8 mouse cellular contexts compared by ENCODE assay signal in genomic region chr3:89773740-89774211, GRCm38 (mm10). TPM values are rescaled to one million over a fixed set of nuclear protein-coding genes. Genes with fewer than 3 reads are reported as not detected.
DNase-seq lines count a peak whose midpoint lies in the region; ATAC-seq and TF ChIP-seq lines count a peak whose summit lies in the region.

No protein-coding gene starts in this region.

- H3K27ac ChIP-seq in bone marrow, adult 2 months (ENCODE audit: control insufficient read depth, insufficient read depth, low read depth, low read length, poor library complexity) = peak overlapping the region; percentile 77
- H3K27ac ChIP-seq in forebrain, embryonic 11.5 days (ENCODE audit: low read depth, low read length) = peak overlapping the region; percentile 88
- H3K27ac ChIP-seq in hindbrain, embryonic 12.5 days = peak overlapping the region; percentile 97
- peak overlapping the region; percentile 98 for H3K27ac ChIP-seq in limb, embryonic 15.5 days
- peak overlapping the region; percentile 93 for H3K27ac ChIP-seq in midbrain, postnatal 0 days (ENCODE audit: low read depth, low read length)

- ATAC-seq in forebrain, embryonic 11.5 days (replicated peaks; ENCODE audit: low FRiP score) = no peak; the same call in none of the 2 replicates
- ATAC-seq in hindbrain, embryonic 12.5 days (ENCODE audit: low FRiP score) = peak; percentile 35
- no peak for ATAC-seq in limb, embryonic 15.5 days (ENCODE audit: insufficient number of reproducible peaks, low FRiP score, low TSS enrichment, low read depth)
- no peak; the same call in none of the 2 replicates for ATAC-seq in midbrain, postnatal 0 days (ENCODE audit: low FRiP score)
- no peak for ATAC-seq in granulocyte monocyte progenitor cell, adult 5-6 weeks (replicated peaks; ENCODE audit: poor library complexity, severe bottlenecking)

- H3K36me3 ChIP-seq in forebrain, embryonic 11.5 days (ENCODE audit: control insufficient read depth, insufficient read depth, low read length) = no peaks in the 10 kb centered on the region
- H3K36me3 ChIP-seq in hindbrain, embryonic 12.5 days = peaks cover 24% of the 10 kb centered on the region
- peaks cover 28% of the 10 kb centered on the region for H3K36me3 ChIP-seq in limb, embryonic 15.5 days
- peaks cover 19% of the 10 kb centered on the region for H3K36me3 ChIP-seq in midbrain, postnatal 0 days (ENCODE audit: insufficient read depth, low read length)

- TF ChIP-seq CTCF in bone marrow, adult 2 months (IDR thresholded peaks at IDR 0.05; ENCODE audit: control insufficient read depth, insufficient read depth, low read length) = no peak
- no peak for TF ChIP-seq CTCF in midbrain, postnatal 0 days (IDR thresholded peaks at IDR 0.05)

- 2% methylated on average over 37 of the region's 37 CpGs for WGBS in bone marrow, adult 2 months
- under 1% methylated on average over 32 of the region's 37 CpGs for WGBS in forebrain, embryonic 11.5 days
- under 1% methylated on average over 20 of the region's 37 CpGs for WGBS in hindbrain, embryonic 12.5 days
- WGBS in limb, embryonic 15.5 days = under 1% methylated on average over 34 of the region's 37 CpGs
- 1% methylated on average over 26 of the region's 37 CpGs for WGBS in midbrain, postnatal 0 days

- no peaks in the 10 kb centered on the region for H3K9me3 ChIP-seq in forebrain, embryonic 11.5 days (ENCODE audit: control insufficient read depth, low read length)
- no peaks in the 10 kb centered on the region for H3K9me3 ChIP-seq in hindbrain, embryonic 12.5 days (replicated peaks)
- no peaks in the 10 kb centered on the region for H3K9me3 ChIP-seq in limb, embryonic 15.5 days
- no peaks in the 10 kb centered on the region for H3K9me3 ChIP-seq in midbrain, postnatal 0 days (ENCODE audit: low read length)

- H3K4me1 ChIP-seq in bone marrow, adult 2 months (ENCODE audit: control insufficient read depth, insufficient read depth, low read length) = peaks cover 4% of the 10 kb centered on the region; the same call in 1 of the 2 replicates
- H3K4me1 ChIP-seq in forebrain, embryonic 11.5 days (replicated peaks; ENCODE audit: control insufficient read depth, insufficient read depth, low read length) = peaks cover 11% of the 10 kb centered on the region
- peaks cover 35% of the 10 kb centered on the region for H3K4me1 ChIP-seq in hindbrain, embryonic 12.5 days
- H3K4me1 ChIP-seq in limb, embryonic 15.5 days = peaks cover 29% of the 10 kb centered on the region
- peaks cover 14% of the 10 kb centered on the region for H3K4me1 ChIP-seq in midbrain, postnatal 0 days (ENCODE audit: insufficient read depth, low read length)

- no peaks in the 10 kb centered on the region for H3K27me3 ChIP-seq in forebrain, embryonic 11.5 days (ENCODE audit: control insufficient read depth, insufficient read depth, low read length)
- H3K27me3 ChIP-seq in hindbrain, embryonic 12.5 days = no peaks in the 10 kb centered on the region
- H3K27me3 ChIP-seq in limb, embryonic 15.5 days = no peaks in the 10 kb centered on the region
- H3K27me3 ChIP-seq in midbrain, postnatal 0 days (ENCODE audit: insufficient read depth, low read length) = no peaks in the 10 kb centered on the region

- peak overlapping the region; percentile 83 for H3K4me2 ChIP-seq in forebrain, embryonic 11.5 days (ENCODE audit: low read depth, low read length, severe bottlenecking)
- peak overlapping the region; percentile 90 for H3K4me2 ChIP-seq in hindbrain, embryonic 12.5 days (replicated peaks)
- peak overlapping the region; percentile 88 for H3K4me2 ChIP-seq in limb, embryonic 15.5 days
- H3K4me2 ChIP-seq in midbrain, postnatal 0 days (ENCODE audit: low read depth, low read length, poor library complexity, severe bottlenecking) = peak overlapping the region; percentile 92

- TF ChIP-seq POLR2A in bone marrow, adult 2 months (IDR thresholded peaks at IDR 0.05; ENCODE audit: borderline replicate concordance, control insufficient read depth, low read depth, low read length) = no peak

- peak overlapping the region; percentile 84 for H3K4me3 ChIP-seq in bone marrow, adult 2 months (replicated peaks; ENCODE audit: control insufficient read depth, low read depth, low read length)
- peak overlapping the region; percentile 99 for H3K4me3 ChIP-seq in forebrain, embryonic 11.5 days (ENCODE audit: low read depth, low read length)
- H3K4me3 ChIP-seq in hindbrain, embryonic 12.5 days = peak overlapping the region; percentile 99
- peak overlapping the region; percentile 99 for H3K4me3 ChIP-seq in limb, embryonic 15.5 days
- peak overlapping the region; percentile 94 for H3K4me3 ChIP-seq in midbrain, postnatal 0 days (ENCODE audit: low read depth, low read length)

- H3K9ac ChIP-seq in forebrain, embryonic 11.5 days (ENCODE audit: low read length) = peak overlapping the region; percentile 98
- H3K9ac ChIP-seq in hindbrain, embryonic 12.5 days = peak overlapping the region; percentile 99
- peak overlapping the region; percentile 98 for H3K9ac ChIP-seq in limb, embryonic 15.5 days
- H3K9ac ChIP-seq in midbrain, postnatal 0 days (replicated peaks; ENCODE audit: low read length, poor library complexity, severe bottlenecking) = peak overlapping the region; percentile 97

- DNase-seq in right cerebral cortex, adult 18-20 months = peak; percentile 37
- DNase-seq in right cerebral cortex, adult 2 months (ENCODE audit: low spot score in 2 of 2) = no peak
- DNase-seq in forebrain, embryonic 11.5 days (ENCODE audit: low spot score) = no peak
- peak; percentile 22 for DNase-seq in midbrain, postnatal 0 days (ENCODE audit: low spot score)

RNA-seq across cellular contexts. Expression of gene Ube2q1, which starts 0.4 kb away (rescaled TPM):
- 44.2 and 78.7 TPM in 2 replicates for polyA plus RNA-seq in bone marrow, adult 2 months (2011; ENCODE audit: insufficient read depth, insufficient read length, low replicate concordance, missing spikeins)
- polyA plus RNA-seq in forebrain, embryonic 11.5 days (2014; fragmentation: Nextera tagmentation; extraction: Ambion mirVana) = 20.7 and 25.4 TPM in 2 replicates
- polyA plus RNA-seq in hindbrain, embryonic 12.5 days (2016; fragmentation: Nextera tagmentation; extraction: Ambion mirVana) = 19.2 and 19.9 TPM in 2 replicates
- polyA plus RNA-seq in limb, embryonic 15.5 days (2015; fragmentation: Nextera tagmentation; extraction: Ambion mirVana) = 7.8 and 9.4 TPM in 2 replicates
- total RNA-seq in midbrain, postnatal 0 days (2014; rRNA removed) = 59.1 and 62.2 TPM in 2 replicates
- polyA plus RNA-seq in midbrain, postnatal 0 days (2015; fragmentation: Nextera tagmentation; extraction: Ambion mirVana) = 8.9 and 9.4 TPM in 2 replicates
- total RNA-seq in granulocyte monocyte progenitor cell, adult 5-6 weeks (2014; fragmentation: Nextera tagmentation) = 95.1 and 123 TPM in 2 replicates
- total RNA-seq in granulocyte monocyte progenitor cell, adult 5-6 weeks (2017) = 110 and 118 TPM in 2 replicates

RNA-seq across cellular contexts. Expression of gene Chrnb2, which starts 9.3 kb away (rescaled TPM):
- polyA plus RNA-seq in bone marrow, adult 2 months (2011; ENCODE audit: insufficient read depth, insufficient read length, low replicate concordance, missing spikeins) = 0.14 and 0.32 TPM in 2 replicates
- polyA plus RNA-seq in forebrain, embryonic 11.5 days (2014; fragmentation: Nextera tagmentation; extraction: Ambion mirVana) = 10.2 and 10.3 TPM in 2 replicates
- polyA plus RNA-seq in hindbrain, embryonic 12.5 days (2016; fragmentation: Nextera tagmentation; extraction: Ambion mirVana) = 26.7 and 26.8 TPM in 2 replicates
- 0.22 and 0.37 TPM in 2 replicates for polyA plus RNA-seq in limb, embryonic 15.5 days (2015; fragmentation: Nextera tagmentation; extraction: Ambion mirVana)
- 47.3 and 53.6 TPM in 2 replicates for total RNA-seq in midbrain, postnatal 0 days (2014; rRNA removed)
- 20.5 and 20.9 TPM in 2 replicates for polyA plus RNA-seq in midbrain, postnatal 0 days (2015; fragmentation: Nextera tagmentation; extraction: Ambion mirVana)
- 0.77 TPM in 1 of 2 replicates, not detected in the other for total RNA-seq in granulocyte monocyte progenitor cell, adult 5-6 weeks (2014; fragmentation: Nextera tagmentation)
- total RNA-seq in granulocyte monocyte progenitor cell, adult 5-6 weeks (2017) = 0.39 and 0.72 TPM in 2 replicates

RNA-seq across cellular contexts. Expression of gene She, which starts 57.4 kb away (rescaled TPM):
- 1.2 and 1.7 TPM in 2 replicates for polyA plus RNA-seq in bone marrow, adult 2 months (2011; ENCODE audit: insufficient read depth, insufficient read length, low replicate concordance, missing spikeins)
- 2.0 and 2.4 TPM in 2 replicates for polyA plus RNA-seq in forebrain, embryonic 11.5 days (2014; fragmentation: Nextera tagmentation; extraction: Ambion mirVana)
- 3.4 and 4.4 TPM in 2 replicates for polyA plus RNA-seq in hindbrain, embryonic 12.5 days (2016; fragmentation: Nextera tagmentation; extraction: Ambion mirVana)
- polyA plus RNA-seq in limb, embryonic 15.5 days (2015; fragmentation: Nextera tagmentation; extraction: Ambion mirVana) = 2.7 and 3.9 TPM in 2 replicates
- total RNA-seq in midbrain, postnatal 0 days (2014; rRNA removed) = 1.8 and 2.7 TPM in 2 replicates
- 0.91 and 1.0 TPM in 2 replicates for polyA plus RNA-seq in midbrain, postnatal 0 days (2015; fragmentation: Nextera tagmentation; extraction: Ambion mirVana)
- not detected in 2 replicates for total RNA-seq in granulocyte monocyte progenitor cell, adult 5-6 weeks (2014; fragmentation: Nextera tagmentation)
- not detected in 2 replicates for total RNA-seq in granulocyte monocyte progenitor cell, adult 5-6 weeks (2017)

RNA-seq across cellular contexts. Expression of gene Adar, which starts 59.0 kb away (rescaled TPM):
- polyA plus RNA-seq in bone marrow, adult 2 months (2011; ENCODE audit: insufficient read depth, insufficient read length, low replicate concordance, missing spikeins) = 17.6 and 48.3 TPM in 2 replicates
- 22.4 and 23.2 TPM in 2 replicates for polyA plus RNA-seq in forebrain, embryonic 11.5 days (2014; fragmentation: Nextera tagmentation; extraction: Ambion mirVana)
- 23.4 and 24.1 TPM in 2 replicates for polyA plus RNA-seq in hindbrain, embryonic 12.5 days (2016; fragmentation: Nextera tagmentation; extraction: Ambion mirVana)
- polyA plus RNA-seq in limb, embryonic 15.5 days (2015; fragmentation: Nextera tagmentation; extraction: Ambion mirVana) = 10.3 and 10.4 TPM in 2 replicates
- 77.1 and 93.6 TPM in 2 replicates for total RNA-seq in midbrain, postnatal 0 days (2014; rRNA removed)
- polyA plus RNA-seq in midbrain, postnatal 0 days (2015; fragmentation: Nextera tagmentation; extraction: Ambion mirVana) = 21.8 and 22.9 TPM in 2 replicates
- 33.2 and 35.2 TPM in 2 replicates for total RNA-seq in granulocyte monocyte progenitor cell, adult 5-6 weeks (2014; fragmentation: Nextera tagmentation)
- 21.1 and 30.4 TPM in 2 replicates for total RNA-seq in granulocyte monocyte progenitor cell, adult 5-6 weeks (2017)

Comparison
In these comparisons a context has a peak if more than half of its experiments do, and no peak if none do; other contexts are left out.
1. DNase-seq: peak in right cerebral cortex, adult 18-20 months (single experiment) and midbrain, postnatal 0 days (single experiment); none in right cerebral cortex, adult 2 months (0 of 2) and forebrain, embryonic 11.5 days (single experiment).
2. Peak in every context shown above with its lines, with median percentiles within 50 percentile points of each other: H3K27ac ChIP-seq, H3K4me3 ChIP-seq, H3K4me2 ChIP-seq and H3K9ac ChIP-seq.